Mouse (Mus musculus) small intestine, adult 2 months (tissue): ENCODE data around the gene Morc3.

Source experiments
- CTCF ChIP-seq: fragments of 200-500 bp; IDR thresholded peaks from 2 replicates; pipeline ENCODE4 v1.5.1; 2012; ENCODE audit warnings: low read depth, mild to moderate bottlenecking, control low read depth, inconsistent platforms, low read length, moderate library complexity, mixed read lengths; ENCODE audit not compliant: insufficient replicate concordance, insufficient read length; ENCODE audit errors: extremely low read depth
- POLR2A ChIP-seq: fragments of 200-500 bp; IDR thresholded peaks from 2 replicates; pipeline ENCODE4 v1.6.1; 2012; ENCODE audit warnings: low read depth, mild to moderate bottlenecking, control low read depth, inconsistent platforms, low read length, moderate library complexity

DNA sequence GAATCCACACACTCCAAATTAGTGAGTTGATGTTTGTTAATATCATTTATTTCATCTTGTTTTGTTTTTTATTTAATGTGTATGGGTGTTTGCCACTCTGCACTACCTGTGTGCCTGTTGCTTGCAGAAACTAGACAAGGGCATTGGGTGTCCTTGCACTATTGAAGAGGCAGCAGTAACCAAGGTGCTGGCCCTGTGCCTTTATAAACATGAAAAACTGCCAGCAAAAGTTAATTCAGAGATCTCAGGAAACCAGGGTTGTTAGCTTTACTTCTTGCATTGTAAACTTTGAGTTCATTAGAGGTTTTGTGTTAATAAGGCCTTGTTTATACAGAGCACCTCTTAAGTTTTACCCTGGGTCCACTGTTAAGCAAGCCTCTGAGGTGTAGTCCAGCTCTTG is 28.8 kb downstream of the Morc3 start:
- TF ChIP-seq POLR2A (no peak), CTCF (no peak)
